Mouse (Mus musculus) spleen, adult 12 weeks (tissue): ENCODE results near the gene Olfr1037.
"Not testable (repeated sequence)": the region's sequence is repeated elsewhere in the genome, so short reads cannot be mapped to it uniquely, and the experiment has no call there.

ENCODE experiments used
- DNase-seq: peaks from one replicate; pipeline ENCODE4 v3.0.0; 2022; ENCODE audit warnings: low spot score

The Olfr1037 gene

DNA sequence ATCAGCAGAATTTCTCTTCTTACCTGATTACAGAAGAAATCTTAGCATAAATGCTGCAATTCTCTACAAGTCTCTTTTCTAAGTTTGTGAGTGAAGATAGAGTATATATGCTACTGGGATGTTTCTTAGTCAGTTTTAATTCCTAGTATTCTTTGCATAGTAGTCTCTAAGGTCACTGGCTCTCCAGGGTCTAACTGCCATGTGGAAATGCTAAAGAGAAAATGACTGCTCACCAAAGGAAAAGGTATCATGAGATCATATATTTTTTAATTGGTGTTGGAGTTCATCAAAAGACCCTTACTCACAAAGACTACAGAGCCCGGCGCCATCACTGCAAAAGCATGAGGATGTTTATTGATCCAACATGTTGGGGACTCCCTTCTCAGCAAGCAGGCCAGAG lies at the start of gene Olfr1037:
Gene Olfr1037 (minus strand): TSS at position 101 of the 400 bp plus-strand sequence.
- no peak for DNase-seq

DNA sequence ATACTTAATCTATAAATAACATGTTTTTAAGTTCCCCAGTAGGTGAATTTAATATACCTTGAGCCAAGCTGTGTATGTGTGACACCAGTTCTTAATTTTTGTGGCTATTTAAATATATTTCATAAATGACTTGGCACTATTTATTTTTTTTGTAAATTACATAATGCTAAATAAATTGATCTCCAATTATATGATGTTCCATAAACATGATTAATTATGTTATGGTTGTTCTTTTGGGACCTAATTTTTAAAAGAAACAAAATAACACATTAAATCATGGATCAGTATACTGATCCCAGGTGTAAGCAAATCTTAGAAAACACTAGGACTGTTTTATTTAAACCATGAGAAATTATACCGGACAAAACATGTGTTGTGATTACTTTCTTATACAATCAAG lies 48.6 kb upstream of the Olfr1037 start, which contains the start of gene Olfr1039:
Gene Olfr1039 (minus strand): TSS at position 101 of the 400 bp plus-strand sequence.
- DNase-seq = no peak

DNA sequence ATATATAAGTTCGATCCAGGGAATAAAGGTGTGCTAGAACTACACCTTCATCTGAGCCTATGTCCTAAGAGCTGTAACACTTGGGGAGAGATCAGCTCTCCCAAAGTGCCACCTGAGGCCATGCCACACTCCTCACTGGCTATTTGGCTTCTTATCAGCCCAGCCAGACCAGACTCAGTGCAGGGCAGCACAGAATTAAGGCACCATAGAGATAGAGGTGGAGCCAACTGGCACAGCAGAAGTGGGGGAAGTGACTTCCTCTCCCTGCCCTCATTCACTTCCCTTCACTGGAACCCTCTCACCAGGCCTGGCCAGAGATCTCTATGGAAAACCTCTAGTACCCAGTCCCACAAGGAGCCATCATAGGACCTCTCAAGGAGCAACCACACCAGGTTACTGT lies 6.7 kb downstream of the Olfr1037 start:
- not testable (repeated sequence) for DNase-seq

DNA sequence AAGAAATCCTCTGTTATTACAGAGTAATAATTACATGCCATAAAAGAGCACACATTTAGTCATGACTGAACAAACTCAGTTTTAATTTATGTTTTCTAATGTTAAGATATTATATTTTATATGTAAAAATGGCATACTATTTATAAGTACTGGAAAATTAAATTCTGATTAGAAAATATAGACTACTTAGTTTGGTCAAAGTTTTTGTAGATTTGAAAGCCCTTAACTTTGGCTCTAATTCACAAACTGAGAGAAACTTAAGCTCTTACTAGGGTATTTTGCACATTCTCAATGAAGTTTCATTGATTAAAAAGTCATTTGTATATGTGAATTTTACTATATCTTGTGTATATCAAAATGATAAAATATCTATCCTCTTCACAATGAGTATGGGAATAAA lies 13.5 kb downstream of the Olfr1037 start, which contains the start of gene Olfr1036:
Gene Olfr1036 (plus strand): TSS at position 301 of the 400 bp plus-strand sequence.
- DNase-seq = not testable (repeated sequence)

DNA sequence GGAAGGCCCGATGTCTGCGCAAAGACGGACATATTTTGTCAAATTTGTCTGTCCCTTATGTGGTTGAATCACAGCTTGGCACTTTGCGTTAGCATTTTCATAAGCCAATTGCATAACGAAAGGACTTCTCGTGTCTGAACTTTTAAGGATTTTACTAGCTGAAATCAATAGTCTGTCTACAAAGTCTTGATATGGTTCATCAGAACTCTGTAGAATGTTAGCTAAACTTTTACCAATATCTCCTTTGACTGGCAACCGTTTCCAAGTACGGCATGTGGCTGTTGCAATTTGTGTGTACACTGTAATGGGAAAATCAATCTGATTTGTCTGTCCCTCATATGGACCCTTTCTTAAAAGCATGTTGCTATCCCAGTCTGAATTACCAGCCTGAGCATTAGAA lies 17.0 kb downstream of the Olfr1037 start:
- no peak for DNase-seq

DNA sequence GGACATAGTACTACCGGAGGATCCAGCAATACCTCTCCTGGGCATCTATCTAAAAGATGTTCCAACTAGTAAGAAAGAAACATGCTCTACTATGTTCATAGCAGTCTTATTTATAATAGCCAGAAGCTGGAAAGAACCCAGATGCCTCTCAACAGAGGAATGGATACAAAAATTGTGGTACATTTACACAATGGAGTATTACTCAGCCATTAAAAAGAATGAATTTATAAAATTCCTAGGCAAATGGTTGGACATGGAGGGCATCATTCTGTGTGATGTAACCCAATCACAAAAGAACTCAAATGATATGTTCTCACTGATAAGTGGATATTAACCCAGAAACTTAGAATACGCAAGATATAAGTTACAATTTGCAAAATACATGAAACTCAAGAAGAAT lies 23.4 kb downstream of the Olfr1037 start:
- not testable (repeated sequence) for DNase-seq

DNA sequence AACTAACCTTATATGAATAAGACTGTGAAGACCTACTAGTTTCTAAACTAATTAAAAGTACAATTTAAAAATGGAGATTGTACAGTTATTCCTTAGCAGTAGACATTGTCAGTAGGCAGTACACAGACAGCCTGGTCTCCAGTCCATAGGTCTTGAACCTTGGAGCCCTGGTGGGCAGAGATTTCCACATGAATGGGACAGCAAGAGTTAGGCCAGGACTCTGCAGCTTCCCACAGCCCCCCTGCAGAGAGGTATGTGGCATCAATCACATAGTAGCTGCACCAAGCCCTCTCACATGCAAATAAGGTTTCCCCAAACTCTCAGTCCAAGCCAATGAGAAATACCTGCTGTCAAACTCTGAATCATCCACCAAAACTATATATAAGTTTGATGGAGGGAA lies 36.4 kb downstream of the Olfr1037 start:
- DNase-seq = not testable (repeated sequence)

DNA sequence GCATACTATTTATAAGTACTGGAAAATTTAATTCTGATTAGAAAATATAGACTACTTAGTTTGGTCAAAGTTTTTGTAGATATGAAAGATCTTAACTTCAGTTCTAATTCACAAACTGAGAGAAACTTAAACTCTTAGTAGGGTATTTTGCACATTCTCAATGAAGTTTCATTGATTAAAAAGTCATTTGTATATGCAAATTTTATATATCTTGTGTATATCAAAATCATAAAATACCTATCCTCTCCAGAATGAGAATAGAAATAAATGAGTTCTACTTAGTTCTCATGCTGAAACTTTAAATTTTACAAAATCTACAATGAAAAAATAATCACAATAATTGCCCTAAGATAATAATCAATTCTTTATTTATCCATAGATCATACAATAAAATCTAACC lies 41.6 kb downstream of the Olfr1037 start, which contains the start of gene Olfr1034:
Gene Olfr1034 (plus strand): TSS at position 301 of the 400 bp plus-strand sequence.
- no peak for DNase-seq
